Mouse (Mus musculus): Measurements from ENCODE around the gene Tet2. TPM values are rescaled to one million over a fixed set of nuclear protein-coding genes. Genes with fewer than 3 reads are reported as not detected.

The Tet2 gene
- total and polyA plus RNA-seq, 3 experiments, result 6.8 to 101 (median 10.9) TPM

DNA sequence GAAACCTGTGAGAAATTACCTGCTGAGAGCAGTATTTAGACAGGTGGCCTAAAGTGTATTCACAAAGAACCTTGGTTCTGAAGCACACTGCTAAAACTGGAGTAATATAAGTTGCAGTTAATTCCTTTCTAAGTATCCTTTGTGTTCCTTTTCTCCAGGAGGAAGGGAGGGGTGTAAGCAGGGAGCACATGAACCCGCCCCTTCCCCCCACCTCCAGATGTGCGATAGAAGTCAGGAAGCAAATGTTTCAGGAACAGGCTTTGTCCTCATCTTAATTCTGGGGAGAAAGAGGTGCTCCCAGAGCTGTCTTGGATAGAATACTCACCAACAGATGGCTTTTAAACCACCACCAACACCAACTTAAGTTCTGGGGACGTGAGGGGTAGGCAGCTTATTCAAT is 82.9 kb downstream of the Tet2 start:
- Histone ChIP-seq H3K9me3 (replicated peaks; ENCODE audit: insufficient read depth, low read length) (no peaks in the 10 kb centered on the region), H3K4me3 (ENCODE audit: control insufficient read depth in 1 of 2, insufficient read depth in 1 of 2, low read depth in 2 of 2, low read length in 2 of 2) (no peak overlapping the region), H3K79me2 (ENCODE audit: control insufficient read depth, insufficient read depth, low read length, poor library complexity) (no peaks in the 10 kb centered on the region), H3K27me3 (ENCODE audit: control insufficient read depth in 1 of 2, insufficient read depth in 2 of 2, low read length in 2 of 2) (no peaks in the 10 kb centered on the region), H3K9ac (ENCODE audit: control insufficient read depth, low read depth, low read length, poor library complexity, severe bottlenecking) (no peak overlapping the region), H3K27ac (ENCODE audit: control insufficient read depth, low read depth, low read length) (no peak overlapping the region), H3K4me1 (ENCODE audit: control insufficient read depth in 1 of 2, insufficient read depth in 2 of 2, low read length in 2 of 2) (peaks cover 0 to 8% of the 10 kb centered on the region in 2 experiments; a peak in 3 of 4 replicates), H3K36me3 (ENCODE audit: control insufficient read depth in 1 of 2, insufficient read depth in 2 of 2, low read length in 2 of 2) (peaks cover 0 to 9% of the 10 kb centered on the region in 2 experiments; a peak in 2 of 4 replicates)
- no peak for DNase-seq (ENCODE audit: low read depth, low spot score)
- TF ChIP-seq EP300 (IDR thresholded peaks at IDR 0.05; ENCODE audit: low read depth in 1 of 2, low read length in 2 of 2) (no peak), CHD1 (IDR thresholded peaks at IDR 0.05; ENCODE audit: low read depth, low read length) (no peak), GABPA (IDR thresholded peaks at IDR 0.05; ENCODE audit: low read depth, low read length) (no peak), TBP (IDR thresholded peaks at IDR 0.05; ENCODE audit: low read depth, low read length) (no peak), RCOR1 (IDR thresholded peaks at IDR 0.05; ENCODE audit: low read depth, low read length) (no peak), MXI1 (IDR thresholded peaks at IDR 0.05; ENCODE audit: low read depth, low read length) (no peak), HCFC1 (IDR thresholded peaks at IDR 0.05; ENCODE audit: low read depth, low read length) (no peak), UBTF (IDR thresholded peaks at IDR 0.05; ENCODE audit: borderline replicate concordance, insufficient read depth, low read depth, low read length) (no peak), CHD2 (IDR thresholded peaks at IDR 0.05; ENCODE audit: low read length) (no peak)

DNA sequence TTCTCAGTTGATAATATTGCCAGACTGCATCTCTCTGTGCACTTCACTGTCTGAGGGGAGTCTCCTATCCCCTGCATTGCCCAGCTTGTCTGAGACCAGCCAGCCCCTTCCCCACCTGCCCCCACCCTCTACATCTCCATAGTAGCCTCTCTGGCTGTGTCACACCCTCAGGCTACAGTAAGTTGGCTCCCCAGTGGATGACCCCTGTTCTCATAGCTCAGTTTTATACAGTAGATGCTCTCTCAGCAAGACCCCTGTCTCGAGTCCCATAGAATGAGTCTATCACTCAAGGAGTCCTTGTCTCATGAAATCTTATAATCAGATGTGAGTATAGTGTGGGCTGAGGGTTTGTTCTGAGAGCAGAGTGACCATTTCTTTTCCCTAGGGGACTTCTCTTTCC is 85.8 kb downstream of the Tet2 start:
- H3K4me3 ChIP-seq (ENCODE audit: control insufficient read depth in 1 of 2, insufficient read depth in 1 of 2, low read depth in 2 of 2, low read length in 2 of 2), result no peak overlapping the region
- TF ChIP-seq ZKSCAN1 (IDR thresholded peaks at IDR 0.05; ENCODE audit: low read depth, low read length) (no peak), RCOR1 (IDR thresholded peaks at IDR 0.05; ENCODE audit: low read depth, low read length) (no peak), GATA1 (IDR thresholded peaks at IDR 0.05; ENCODE audit: low read depth, low read length) (no peak), SMC3 (IDR thresholded peaks at IDR 0.05; ENCODE audit: low read depth, low read length) (no peak), TAL1 (IDR thresholded peaks at IDR 0.05; ENCODE audit: low read length) (no peak), MXI1 (IDR thresholded peaks at IDR 0.05; ENCODE audit: low read depth, low read length) (no peak), USF1 (IDR thresholded peaks at IDR 0.05; ENCODE audit: low read depth, low read length) (no peak), BHLHE40 (IDR thresholded peaks at IDR 0.05; ENCODE audit: borderline replicate concordance, low read depth, low read length) (no peak), ZNF384 (IDR thresholded peaks at IDR 0.05; ENCODE audit: low read depth, low read length) (no peak), MAFK (IDR thresholded peaks at IDR 0.05; ENCODE audit: borderline replicate concordance, low read depth, low read length) (no peak), JUND (IDR thresholded peaks at IDR 0.05; ENCODE audit: low read depth, low read length) (no peak), ZC3H11A (IDR thresholded peaks at IDR 0.05; ENCODE audit: low read depth, low read length) (no peak), MYB (IDR thresholded peaks at IDR 0.05; ENCODE audit: low read depth, low read length) (no peak), NRF1 (IDR thresholded peaks at IDR 0.05; ENCODE audit: insufficient read depth, low read depth, low read length, poor library complexity, severe bottlenecking) (no peak), ZMIZ1 (IDR thresholded peaks at IDR 0.05; ENCODE audit: low read depth, low read length) (no peak), CHD2 (IDR thresholded peaks at IDR 0.05; ENCODE audit: low read length) (no peak), POLR2AphosphoS2 (IDR thresholded peaks at IDR 0.05; ENCODE audit: low read length) (no peak), USF2 (IDR thresholded peaks at IDR 0.05; ENCODE audit: borderline replicate concordance in 1 of 2, insufficient read depth in 1 of 2, low read depth in 1 of 2, low read length in 2 of 2) (no peak)

More for the DNA sequence above, 85.8 kb downstream of the Tet2 start:
- H3K79me2 ChIP-seq (ENCODE audit: control insufficient read depth, insufficient read depth, low read length, poor library complexity), result no peaks in the 10 kb centered on the region
- no peak overlapping the region for H3K9ac ChIP-seq (ENCODE audit: control insufficient read depth, low read depth, low read length, poor library complexity, severe bottlenecking)
- no peak for DNase-seq (ENCODE audit: low read depth, low spot score)
- H3K4me1 ChIP-seq (ENCODE audit: control insufficient read depth in 1 of 2, insufficient read depth in 2 of 2, low read length in 2 of 2), result peaks cover 0 to 8% of the 10 kb centered on the region in 2 experiments; a peak in 3 of 4 replicates
- H3K27me3 ChIP-seq (ENCODE audit: control insufficient read depth in 1 of 2, insufficient read depth in 2 of 2, low read length in 2 of 2), result no peaks in the 10 kb centered on the region
- no peaks in the 10 kb centered on the region for H3K9me3 ChIP-seq (replicated peaks; ENCODE audit: insufficient read depth, low read length)
- H3K36me3 ChIP-seq (ENCODE audit: control insufficient read depth in 1 of 2, insufficient read depth in 2 of 2, low read length in 2 of 2), result peaks cover 0 to 9% of the 10 kb centered on the region in 2 experiments; a peak in 2 of 4 replicates
- no peak overlapping the region for H3K27ac ChIP-seq (ENCODE audit: control insufficient read depth, low read depth, low read length)
